Mouse (Mus musculus): ENCODE results near the gene Cnot3. TPM values are rescaled to one million over a fixed set of nuclear protein-coding genes. Genes with fewer than 3 reads are reported as not detected.
A peak's percentile ranks its signal among the peaks of the same experiment; 100 is the strongest.
"Not testable (repeated sequence)": the region's sequence is repeated elsewhere in the genome, so short reads cannot be mapped to it uniquely, and the experiment has no call there.

The Cnot3 gene
- total RNA-seq (2021): 10 to 100 TPM; 48.4 to 59.5 TPM
- long read RNA-seq, experiment 1, full-length matches to known transcripts: 29 of 68 reads
- long read RNA-seq, experiment 1, partial matches to known transcripts: 14 of 68 reads
- long read RNA-seq, experiment 1, other reads (novel, unspliced or antisense): 25 of 68 reads
- long read RNA-seq, experiment 2, full-length matches to known transcripts: 14 of 35 reads
- long read RNA-seq, experiment 2, partial matches to known transcripts: 9 of 35 reads
- long read RNA-seq, experiment 2, other reads (novel, unspliced or antisense): 12 of 35 reads

DNA sequence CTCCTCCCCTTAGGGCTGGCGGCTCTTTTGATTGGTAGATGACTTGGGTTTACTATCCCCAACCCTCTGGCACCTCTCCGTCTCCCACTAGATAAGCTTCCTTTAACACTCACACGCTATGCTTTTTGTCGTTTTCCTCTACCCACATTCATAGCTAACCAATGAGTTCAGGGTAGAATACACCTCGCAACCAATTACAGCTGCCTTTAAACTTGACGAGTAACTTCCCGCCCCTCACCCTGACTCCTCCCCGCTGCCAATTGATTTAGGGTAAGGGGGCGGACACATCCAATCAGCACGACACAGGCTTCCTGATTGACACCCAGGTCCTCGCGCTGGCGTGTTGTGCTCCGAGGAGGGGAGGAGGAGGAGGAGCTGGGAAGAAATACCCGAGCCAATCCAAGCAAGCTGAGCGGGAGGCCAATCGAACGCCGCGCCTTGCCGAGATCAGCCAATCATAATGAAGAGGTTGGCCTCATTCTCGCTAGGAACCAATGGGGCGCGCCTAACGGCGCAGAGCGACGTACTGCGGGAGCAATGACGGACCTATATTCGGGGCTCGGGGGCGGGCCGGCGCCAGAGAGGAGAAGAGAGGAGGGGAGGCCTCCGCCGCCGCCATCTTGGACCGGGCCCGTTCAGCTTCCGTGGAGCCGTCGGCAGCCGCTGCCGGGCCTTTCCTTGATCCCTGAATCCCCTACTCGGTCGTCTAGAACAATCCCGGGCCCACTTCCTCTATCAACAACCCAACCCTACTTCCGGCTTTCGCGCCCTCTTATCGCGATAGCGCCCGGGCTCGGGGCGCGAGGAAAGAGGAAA is at the start of gene Cnot3:
TSS of gene Cnot3 (plus strand) at position 597 of the 816 bp plus-strand sequence.
- peak; percentile 95 to 98 for DNase-seq (ENCODE audit: low spot score in 2 of 2)

DNA sequence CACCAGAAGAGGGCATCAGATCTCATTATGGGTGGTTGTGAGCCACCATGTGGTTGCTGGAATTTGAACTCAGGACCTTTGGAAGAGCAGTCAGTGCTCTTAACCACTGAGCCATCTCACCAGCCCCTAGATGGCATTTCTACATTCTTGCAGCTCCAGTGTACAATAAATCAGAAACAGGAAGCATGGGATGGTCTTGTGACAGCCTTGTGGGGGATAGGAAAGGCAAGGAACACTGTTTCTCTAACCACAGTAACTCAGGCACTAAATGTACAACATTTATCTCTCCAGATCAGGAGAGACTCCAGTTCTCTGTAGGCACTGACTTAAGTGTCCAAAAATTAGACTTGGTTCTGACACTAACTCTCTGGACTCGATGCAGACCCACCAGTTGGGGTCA is 47.3 kb upstream of the Cnot3 start:
- not testable (repeated sequence) for DNase-seq (ENCODE audit: low spot score in 2 of 2)

DNA sequence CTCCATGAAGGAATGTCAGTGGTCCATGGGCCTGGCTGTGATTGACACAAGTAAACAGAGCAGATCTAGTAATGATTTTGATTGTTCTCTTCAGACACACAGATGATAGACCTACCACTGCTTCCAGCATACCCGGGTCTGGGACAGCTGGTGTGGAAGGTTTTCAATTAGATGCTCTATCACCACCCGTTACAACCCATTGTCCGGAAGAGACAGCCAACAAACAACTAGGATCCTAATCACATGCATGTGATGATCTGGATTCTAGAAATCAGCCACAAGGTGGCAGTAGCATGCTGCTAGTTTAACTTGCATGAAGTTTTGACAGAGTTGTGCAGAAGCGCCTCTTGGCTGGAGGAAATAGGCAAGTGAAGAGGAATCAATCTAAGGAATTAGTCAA is 43.9 kb upstream of the Cnot3 start:
- peak; percentile 61 to 76 for DNase-seq (ENCODE audit: low spot score in 2 of 2)

DNA sequence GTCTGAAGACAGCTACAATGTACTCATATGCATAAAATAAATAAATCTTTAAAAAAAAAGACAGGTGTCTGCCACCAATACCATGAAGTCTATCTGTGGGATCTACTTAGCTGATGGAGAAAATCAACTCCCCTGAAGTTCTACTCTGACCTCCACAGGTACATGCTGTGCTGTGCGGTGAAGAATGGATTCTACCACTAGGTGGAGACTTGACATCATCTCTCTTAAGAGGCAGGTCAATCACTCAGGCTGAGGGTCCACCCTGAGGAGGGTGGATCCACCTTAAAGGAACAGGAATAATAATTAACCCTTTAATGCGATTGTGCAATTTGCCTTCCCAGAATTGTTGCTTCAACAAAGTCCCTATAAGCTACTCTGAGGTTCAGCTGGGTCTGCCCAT is 38.3 kb upstream of the Cnot3 start:
- no peak for DNase-seq (ENCODE audit: low spot score in 2 of 2)

DNA sequence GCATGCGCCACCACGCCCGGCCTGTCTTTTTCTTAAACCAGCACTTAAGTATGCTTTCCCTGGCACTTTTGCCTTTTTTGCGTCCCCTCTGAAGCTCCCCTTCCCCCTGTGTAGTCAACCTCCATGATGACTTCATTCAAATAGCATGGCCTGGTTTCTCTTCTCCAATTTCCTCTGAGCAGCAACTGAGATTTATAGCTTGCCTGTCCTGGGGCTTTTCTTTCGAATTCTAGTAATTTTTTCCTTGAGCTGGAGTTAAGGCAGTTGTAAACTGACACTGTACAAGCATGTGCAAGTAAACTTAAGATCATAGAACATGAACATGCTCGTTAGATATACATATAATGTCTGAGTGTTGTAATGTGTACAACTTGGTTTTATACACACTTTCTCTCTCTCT is 37.7 kb upstream of the Cnot3 start:
- no peak for DNase-seq (ENCODE audit: low spot score in 2 of 2)

DNA sequence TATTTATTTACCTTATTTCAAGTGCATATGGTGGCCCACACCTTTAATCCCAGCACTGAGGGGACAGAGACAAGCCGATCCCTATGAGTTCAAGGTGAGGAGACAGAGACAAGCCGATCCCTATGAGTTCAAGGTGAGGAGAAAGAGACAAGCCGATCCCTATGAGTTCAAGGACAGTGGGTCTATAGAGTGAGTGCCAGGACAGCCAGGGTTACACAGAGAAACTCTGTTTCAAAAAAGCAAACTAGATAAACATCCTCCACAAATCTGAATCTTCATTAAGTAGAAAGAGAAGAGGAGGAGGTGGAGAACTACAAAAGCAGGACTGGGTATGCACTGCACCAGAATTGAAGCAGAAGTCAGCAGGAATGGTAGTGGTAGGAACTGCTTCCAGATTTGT is 36.4 kb upstream of the Cnot3 start:
- DNase-seq (ENCODE audit: low spot score in 2 of 2): no peak

DNA sequence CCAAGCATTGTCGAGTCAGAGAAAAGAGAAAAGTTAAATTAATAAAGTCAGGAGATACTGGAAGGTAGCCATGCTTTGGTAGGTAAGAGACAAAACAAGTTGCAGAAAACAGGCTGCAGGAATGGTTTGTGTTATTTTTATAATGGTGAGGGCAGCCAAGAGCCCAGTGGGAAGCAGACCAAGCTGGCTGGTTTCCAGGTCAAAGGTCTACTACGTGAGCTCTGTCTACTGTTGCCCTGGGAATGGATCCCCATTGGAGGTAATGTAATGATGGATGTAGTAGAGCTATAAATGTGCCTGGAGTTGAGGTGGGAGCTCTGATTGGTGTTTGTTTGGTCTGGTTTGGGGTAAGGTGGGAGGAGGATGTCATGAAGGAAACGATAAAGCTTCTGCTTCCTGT is 36.0 kb upstream of the Cnot3 start:
- no peak for DNase-seq (ENCODE audit: low spot score in 2 of 2)

DNA sequence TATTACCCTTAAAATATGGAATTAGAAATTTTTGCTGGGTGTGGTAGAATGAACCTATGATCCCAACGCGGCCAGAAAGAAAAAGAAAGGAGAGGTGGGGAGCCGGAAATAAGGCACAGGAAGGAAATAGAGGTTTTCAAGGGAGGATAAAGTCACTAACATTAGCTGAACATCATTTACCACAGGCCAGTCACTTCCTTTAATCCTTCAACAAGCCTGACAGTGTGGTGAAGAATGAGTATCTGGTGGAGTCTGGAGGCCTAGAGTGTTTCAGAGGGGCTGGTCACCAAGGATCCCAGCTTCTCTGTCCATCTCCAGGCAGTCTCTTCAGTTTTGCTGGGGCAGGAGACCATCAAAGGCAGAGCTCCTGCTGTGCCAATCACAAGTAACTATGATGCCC is 34.6 kb upstream of the Cnot3 start:
- no peak for DNase-seq (ENCODE audit: low spot score in 2 of 2)

DNA sequence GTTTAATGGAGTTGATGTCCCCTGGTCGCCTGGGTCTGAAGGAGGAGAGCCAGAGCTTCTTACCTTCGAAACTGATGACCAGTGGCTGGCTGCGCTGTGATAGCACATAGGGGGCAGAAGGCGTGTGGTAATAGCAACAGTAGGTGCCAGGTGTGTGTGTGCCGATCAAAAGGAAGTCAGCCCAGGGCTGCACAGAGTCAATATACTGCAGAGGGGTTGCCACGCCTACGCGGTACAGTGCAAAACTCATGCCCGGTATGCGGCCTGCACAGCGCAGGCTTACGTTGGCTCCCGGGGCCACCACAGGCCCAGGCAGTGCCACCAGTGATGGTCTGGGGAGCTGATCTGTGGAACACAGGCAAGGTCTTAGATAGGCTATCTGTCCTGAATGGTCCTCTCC is 34.1 kb upstream of the Cnot3 start:
- no peak for DNase-seq (ENCODE audit: low spot score in 2 of 2)

DNA sequence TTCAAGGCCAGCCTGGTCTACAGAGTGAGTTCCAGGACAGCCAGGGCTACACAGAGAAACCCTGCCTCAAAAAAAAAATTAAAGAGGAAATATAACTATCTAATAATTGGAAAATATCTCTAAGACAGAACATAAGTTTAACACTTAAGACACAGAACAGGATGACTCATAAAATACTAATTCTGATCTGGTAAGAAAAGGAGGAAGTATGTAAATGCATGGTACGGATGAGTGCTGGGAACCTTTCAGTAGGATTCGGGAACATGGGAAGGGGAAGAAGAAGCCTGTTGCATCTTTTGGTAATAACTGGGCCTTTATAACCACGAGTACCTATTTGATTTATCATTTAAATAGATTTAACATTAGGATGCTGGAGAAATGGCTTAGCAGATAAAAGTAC is 31.0 kb upstream of the Cnot3 start:
- DNase-seq (ENCODE audit: low spot score in 2 of 2): no peak

DNA sequence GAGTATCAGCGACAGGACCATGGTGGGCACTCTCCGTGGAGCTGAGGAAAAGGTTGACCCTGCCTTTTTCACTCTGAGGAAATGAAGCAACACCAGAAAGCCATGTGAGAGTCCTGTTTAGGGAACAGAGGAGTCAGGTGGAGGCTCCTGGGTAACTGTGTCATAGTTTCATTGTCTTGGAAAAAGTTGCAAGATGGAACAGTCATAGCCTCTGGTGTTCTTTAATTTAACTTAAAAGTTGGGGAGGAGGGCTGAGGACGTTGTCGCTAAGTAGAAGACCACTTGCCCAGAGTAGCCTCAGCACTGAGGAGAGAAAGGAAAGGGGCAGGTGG is 29.0 kb upstream of the Cnot3 start, which contains the start of gene Oscar:
TSS of gene Oscar (minus strand) at position 101 of the 332 bp plus-strand sequence.
- DNase-seq (ENCODE audit: low spot score in 2 of 2): no peak

DNA sequence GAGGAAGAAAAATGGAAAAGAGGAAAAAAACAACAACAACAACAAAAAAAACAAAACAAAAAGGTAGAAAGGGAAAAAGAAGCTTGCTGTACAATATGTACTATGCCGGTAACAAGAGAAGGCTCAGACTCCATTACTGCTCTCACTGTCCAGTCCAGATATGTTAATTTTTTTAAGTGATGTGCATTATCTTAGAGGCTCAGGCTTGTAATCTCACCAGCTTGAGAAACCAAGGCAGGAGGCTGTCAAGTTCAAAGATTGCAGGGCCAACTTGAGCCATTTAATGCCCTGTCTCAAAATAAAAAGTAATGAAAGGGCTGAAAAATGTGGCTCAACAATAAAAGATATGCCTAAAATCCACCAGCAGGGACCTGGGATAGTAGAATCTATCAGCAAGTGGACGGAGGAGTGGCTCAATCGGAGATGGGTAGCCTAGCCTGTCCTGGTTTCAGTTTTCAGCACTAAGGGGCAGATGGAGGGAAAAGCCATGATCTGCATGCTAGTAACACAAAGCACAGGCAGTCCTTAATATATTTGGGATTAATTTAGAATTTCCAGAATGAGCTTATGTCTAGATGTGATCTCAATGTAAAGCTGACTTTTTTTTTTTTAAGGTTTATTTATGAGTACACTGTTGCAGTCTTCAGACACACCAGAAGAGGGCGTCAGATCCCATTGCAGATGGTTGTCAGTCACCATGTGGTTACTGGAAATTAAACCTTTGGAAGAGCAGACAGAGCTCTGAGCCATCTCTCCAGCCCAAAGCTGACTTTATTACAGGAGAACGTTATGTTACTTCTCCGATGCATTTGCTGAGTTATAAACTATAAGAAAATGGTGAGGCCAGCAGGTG is 28.5 kb upstream of the Cnot3 start:
- peak in 1 of 2 experiments; percentile 49 for DNase-seq (ENCODE audit: low spot score in 2 of 2)

DNA sequence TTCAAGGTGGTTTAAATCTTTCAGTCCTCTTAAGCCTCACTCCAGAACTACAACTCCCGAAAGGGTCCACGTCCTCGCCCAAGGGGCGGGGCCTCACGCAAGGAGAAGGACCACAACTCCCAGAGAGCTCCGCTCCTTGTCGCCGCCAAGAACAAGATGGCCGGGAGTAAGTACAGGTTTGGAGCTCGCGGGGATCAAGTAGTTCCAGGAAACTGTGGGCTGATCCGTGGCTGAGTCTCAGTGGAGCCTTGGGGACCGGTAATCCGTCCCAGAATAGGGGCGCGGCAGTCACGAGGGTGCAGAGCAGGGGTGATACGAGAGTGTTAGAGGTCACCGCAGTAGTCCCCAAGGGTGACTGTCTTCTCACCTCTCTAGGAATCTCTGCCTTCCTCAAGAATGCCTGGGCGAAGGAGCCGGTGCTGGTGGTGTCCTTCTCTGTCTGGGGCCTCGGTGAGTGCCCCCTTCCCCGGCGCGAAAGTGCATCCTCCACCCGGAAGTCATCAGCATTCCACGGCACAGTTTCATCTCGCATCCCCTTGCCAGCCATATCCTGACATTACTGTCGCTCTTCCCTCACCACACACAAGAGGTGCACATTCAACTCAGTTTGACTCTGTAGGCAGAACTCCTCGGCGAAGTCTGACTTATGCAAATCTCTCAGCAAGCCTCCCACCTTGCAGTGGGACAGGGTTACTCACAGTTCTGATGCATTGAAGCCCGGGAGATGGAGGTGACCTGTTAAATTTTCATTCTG is 27.6 kb upstream of the Cnot3 start, which contains the start of gene Ndufa3:
TSS of gene Ndufa3 (plus strand) at position 132 of the 754 bp plus-strand sequence.
- DNase-seq (ENCODE audit: low spot score in 2 of 2): peak; percentile 89 to 92

DNA sequence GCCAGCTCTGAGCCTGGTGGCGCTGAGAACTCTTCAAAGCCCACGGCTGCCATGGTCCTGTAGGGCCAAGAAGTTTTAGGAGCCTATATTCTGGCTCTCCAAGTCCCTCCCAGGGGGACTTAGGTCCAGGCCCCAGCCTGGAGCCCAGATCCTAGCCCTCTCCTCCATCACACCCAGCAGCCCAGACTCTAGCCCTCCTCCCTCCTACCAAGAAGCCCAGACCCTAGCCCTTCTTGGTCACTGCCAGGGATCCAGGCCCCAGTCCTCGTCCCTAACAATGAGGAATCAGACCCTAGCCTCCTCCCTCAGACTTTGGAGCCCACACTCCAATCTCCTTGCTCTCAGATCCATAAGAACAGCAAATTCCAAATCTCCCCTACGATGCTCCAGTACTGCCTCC is 16.0 kb upstream of the Cnot3 start:
- DNase-seq (ENCODE audit: low spot score in 2 of 2): no peak

DNA sequence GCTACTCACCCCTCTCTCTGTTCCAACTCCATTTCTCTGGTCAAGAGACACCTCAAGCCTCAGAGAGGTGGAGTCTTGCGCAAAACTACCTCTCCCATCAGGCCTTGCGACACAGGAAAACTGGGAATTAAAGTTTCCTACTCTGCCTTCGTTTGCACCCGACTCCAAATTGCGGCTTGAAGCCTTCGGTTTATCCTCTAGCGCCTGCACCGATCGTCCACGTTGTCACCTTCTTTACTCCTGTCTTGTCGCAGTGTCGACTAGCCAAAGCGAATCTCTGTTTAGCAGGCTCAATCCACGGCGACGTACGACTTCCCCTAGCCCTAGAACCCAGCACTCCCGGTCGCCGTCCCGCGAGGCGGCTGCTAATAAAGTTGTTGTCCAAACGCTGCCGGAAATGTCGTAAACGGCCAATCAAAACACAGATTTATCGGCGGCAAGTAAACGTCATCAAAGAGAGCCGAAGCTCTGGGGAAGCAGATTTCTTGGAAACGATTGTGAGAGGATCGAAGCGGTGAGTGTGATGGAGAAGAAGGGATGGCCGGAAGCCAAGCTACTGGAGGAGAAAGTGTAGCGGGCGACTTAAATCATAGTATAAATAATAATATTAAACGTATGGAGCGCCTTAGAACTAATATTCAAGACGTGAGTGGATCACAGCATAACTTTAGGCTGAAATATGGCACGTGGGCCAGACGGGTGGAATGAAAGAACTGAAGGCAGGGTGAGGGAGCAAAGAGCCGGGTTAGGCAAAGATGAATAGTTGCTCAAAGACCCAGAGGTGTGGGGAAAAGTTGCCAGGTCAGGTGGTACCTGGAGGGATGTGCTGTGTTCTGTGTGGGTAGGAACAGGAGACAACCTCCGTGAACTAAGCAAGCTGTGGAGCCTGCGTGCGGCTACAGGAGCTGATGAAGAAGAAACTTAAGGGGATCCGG is 15.3 kb upstream of the Cnot3 start, which contains the start of the genes Tfpt and Prpf31:
TSS of gene Tfpt (minus strand) at position 387 of the 935 bp plus-strand sequence.
TSS of gene Prpf31 (plus strand) at position 443 of the 935 bp plus-strand sequence.
- DNase-seq (ENCODE audit: low spot score in 2 of 2): peak; percentile 93 to 95

DNA sequence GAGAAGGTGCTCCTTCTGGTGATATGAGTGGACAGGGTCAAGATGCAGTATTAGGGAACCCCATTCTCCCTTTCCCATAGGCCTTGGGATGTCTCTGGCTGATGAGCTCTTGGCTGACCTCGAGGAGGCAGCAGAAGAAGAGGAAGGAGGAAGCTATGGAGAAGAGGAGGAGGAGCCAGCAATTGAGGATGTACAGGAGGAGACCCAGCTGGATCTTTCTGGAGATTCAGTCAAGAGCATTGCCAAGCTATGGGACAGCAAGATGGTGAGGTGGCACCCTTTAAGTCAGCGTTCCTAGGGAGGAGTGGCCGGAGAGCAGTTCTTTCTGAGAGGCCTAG is 14.6 kb upstream of the Cnot3 start:
- no peak for DNase-seq (ENCODE audit: low spot score in 2 of 2)

DNA sequence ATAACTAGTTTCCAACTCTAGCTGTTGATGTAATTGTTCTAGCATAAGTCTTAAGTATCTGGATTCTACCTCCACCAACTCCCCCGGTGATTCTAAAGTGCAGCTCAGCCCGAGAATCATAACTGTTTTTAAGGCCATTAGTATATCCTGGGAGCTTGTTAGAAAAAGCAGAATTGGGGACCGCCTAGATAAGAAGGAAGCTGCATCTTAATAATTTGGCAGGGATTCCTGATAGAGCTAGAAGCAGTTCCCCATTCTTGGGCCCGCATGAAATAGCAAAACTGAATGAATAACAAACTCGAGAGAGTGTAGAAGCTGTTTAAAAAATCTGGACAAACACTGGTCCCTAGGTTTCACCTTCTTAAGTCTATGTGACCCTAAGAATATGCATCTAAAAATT is 1.7 kb upstream of the Cnot3 start:
- no peak for DNase-seq (ENCODE audit: low spot score in 2 of 2)

DNA sequence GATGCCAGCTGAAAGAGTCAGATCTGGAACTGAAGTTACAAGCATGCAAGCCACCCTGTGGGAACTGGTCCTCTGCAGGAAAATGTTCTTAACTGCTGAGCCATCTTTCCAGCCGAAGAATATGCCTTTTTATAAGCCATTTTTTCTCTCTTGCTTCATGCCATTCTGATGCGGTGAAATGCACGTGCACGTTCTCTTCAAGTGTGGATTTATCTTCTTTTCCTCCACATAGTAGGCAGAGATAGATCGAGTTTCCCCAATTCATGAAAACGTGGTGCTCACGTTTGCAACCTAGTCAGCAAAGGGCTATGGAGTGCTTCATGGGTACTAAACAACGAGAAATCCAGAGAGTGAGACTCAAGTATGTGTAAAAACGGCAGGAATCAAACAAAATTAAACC is 1.2 kb upstream of the Cnot3 start:
- no peak for DNase-seq (ENCODE audit: low spot score in 2 of 2)

DNA sequence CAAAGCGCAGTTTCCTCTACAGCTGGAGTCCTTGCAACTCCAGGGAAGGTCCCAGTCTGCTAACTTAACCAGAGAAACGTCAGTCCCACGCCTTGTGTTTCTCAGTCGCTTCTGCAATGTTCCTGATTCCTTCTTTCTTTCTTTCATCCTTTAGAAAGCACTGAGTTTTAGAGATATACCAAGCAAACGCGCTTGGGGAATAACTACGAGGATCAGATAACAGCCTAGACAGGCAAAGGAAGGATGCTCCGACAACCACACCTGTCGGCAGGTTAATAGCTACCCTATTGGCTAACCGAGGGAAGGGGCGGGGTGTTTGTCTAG is 758 bp upstream of the Cnot3 start:
- DNase-seq (ENCODE audit: low spot score in 2 of 2): no peak

DNA sequence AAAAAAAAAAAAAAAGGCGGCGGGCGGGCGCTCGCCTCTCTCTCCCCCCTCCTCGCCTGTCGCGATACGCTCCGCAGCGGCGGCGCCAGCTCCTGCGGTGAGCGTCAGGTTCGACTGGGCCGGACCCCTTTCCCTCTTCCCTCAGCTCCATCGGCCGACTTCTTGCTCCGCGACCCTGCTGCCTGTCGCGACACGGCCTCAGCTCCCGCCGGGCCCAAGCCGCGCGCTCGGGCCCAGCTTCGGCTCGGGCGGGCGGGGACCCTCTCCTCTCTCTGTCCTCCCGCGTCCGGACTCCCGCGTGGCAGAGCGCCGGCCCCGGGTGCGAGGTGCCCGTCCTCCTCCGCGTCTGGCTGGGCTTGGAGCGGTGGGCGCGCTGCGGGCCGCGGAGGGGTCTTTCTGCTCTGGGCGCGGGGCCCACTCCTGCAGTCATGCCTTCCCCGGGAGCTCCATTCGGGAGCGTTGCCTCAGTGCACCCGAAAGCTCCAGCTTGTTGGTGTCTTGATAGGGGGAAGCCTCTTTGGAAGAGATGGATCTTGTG is 489 bp downstream of the Cnot3 start:
- peak in 1 of 2 experiments; percentile 30 for DNase-seq (ENCODE audit: low spot score in 2 of 2)
